Mouse (Mus musculus) heart, adult 18-20 months (tissue): ENCODE data around the gene Sept7. TPM values are rescaled to one million over a fixed set of nuclear protein-coding genes. Genes with fewer than 3 reads are reported as not detected.

Experiments used
- total RNA-seq, 2 experiments: library from RNA; stranded (reverse); gene quantifications; 2 replicates each; pipeline ENCODE4 v1.2.3; 2021

Sept7 gene
- total RNA-seq, 2 experiments from 2014 or later, result 114 to 115 TPM

Other genes with a start within 250 kb of the Sept7 start
- not detected for gene Gm10181, start 163.0 kb upstream of the Sept7 start, total RNA-seq
- gene Herpud2, start 100.6 kb upstream of the Sept7 start, total RNA-seq, result 10 to 100 TPM; 33.0 to 34.9 TPM
- 10 to 100 TPM; 21.5 to 25.5 TPM for gene Eepd1, start 229.1 kb downstream of the Sept7 start, total RNA-seq